Mouse (Mus musculus) E14TG2a.4 (cell line): Measurements from ENCODE around the gene Rab12.

Source experiments
- CTCF ChIP-seq: conservative IDR thresholded peaks from 2 replicates; pipeline ENCODE4 v1.5.1; 2014; ENCODE audit warnings: low read length
- NANOG ChIP-seq: IDR thresholded peaks from 2 replicates; pipeline ENCODE4 v1.6.1; 2014; ENCODE audit warnings: borderline replicate concordance, low read length, mixed read lengths
- POU5F1 ChIP-seq: IDR thresholded peaks from 2 replicates; pipeline ENCODE4 v1.6.1; 2014; ENCODE audit warnings: low read length, borderline replicate concordance

DNA sequence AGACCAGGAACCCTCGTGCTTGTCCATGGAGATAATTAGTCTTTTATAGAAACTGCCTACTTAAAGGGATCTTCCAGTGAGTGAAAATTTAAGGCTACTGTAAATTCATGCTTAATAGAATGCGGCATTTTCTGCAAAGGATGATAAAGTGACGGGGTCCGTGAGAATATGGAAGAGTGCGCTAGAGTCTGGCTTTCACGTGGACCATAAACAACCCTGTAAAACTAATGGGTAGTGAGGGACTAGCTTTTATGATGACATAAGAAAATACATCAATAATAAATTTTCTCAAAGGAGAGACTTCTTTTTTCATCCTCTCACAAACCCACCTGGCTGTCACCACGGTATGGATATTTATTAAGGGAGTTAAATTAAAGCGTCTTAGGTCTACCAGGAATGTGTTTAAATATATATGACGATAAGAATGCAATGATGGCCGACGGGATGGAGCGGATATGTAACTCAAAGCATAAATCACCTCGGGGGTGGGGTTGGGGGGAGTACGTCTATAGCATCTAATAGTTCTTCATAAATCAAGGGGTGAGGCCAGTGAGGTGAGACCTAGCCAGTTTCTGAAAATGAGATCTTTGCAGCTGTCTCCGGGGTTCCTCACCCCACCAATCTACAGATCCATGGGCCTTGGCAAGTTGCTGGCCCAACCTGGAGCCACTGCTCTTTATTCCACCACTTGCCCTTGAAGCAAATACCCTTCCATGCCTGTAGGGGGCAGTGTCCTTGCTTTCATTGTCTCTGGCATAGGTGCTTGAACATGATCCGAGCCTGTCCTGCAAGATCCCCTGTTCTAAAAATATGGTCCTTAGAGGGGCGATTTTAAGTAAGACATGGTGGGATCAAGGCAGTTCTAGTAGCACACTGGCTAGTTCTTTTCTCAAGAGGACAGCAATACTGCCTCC, 39.1 kb upstream of the Rab12 start:
- TF ChIP-seq CTCF, result peak; percentile 80
- no peak for TF ChIP-seq POU5F1
- no peak for TF ChIP-seq NANOG
